Mouse (Mus musculus) kidney, postnatal 14 days (tissue): ENCODE results near the gene Lcat.
A peak's percentile ranks its signal among the peaks of the same experiment; 100 is the strongest.

Source experiments
- DNase-seq: peaks from one replicate; pipeline ENCODE4 v3.0.0; 2022; ENCODE audit warnings: mixed read lengths

Gene Lcat

GRCm38 (mm10) chr8:105942542-105942941, 640 bp downstream of the Lcat start:
- DNase-seq, result no peak

- no peak for DNase-seq
These were observed 1.2 kb downstream of the Lcat start for GRCm38 (mm10) chr8:105942026-105942425.

- peak; percentile 45 for DNase-seq
These were observed 4.9 kb downstream of the Lcat start, which contains the start of gene Psmb10 for GRCm38 (mm10) chr8:105938306-105938669. Gene Psmb10, minus strand, starts transcription at chr8:105938444.

GRCm38 (mm10) chr8:105937496-105938305, 5.5 kb downstream of the Lcat start:
- DNase-seq, result peak; percentile 60

- DNase-seq, result peak; percentile 94
These were observed 6.2 kb downstream of the Lcat start for GRCm38 (mm10) chr8:105936866-105937475.

GRCm38 (mm10) chr8:105935863-105936603, 7.1 kb downstream of the Lcat start:
- DNase-seq, result no peak

DNA sequence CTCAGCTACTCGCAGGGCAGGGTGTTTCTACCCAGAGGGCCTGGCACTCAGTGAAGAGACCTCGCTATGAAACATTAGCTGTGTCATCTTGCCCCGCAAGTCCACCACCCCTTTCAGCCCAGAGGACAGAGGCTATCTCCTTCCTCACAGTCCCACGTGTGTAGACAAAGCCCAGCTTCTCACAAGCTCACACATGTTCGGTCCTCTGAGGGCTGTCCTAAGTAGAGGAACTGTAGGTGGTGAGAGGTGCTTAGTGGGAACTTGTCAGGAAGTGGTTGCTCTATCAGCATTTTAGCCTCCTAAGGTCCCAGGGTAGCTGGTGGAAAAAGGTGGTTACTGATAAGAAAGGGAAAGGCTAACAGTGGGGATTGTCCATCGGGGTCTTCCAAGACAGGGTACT, 8.1 kb downstream of the Lcat start:
- DNase-seq, result no peak

DNA sequence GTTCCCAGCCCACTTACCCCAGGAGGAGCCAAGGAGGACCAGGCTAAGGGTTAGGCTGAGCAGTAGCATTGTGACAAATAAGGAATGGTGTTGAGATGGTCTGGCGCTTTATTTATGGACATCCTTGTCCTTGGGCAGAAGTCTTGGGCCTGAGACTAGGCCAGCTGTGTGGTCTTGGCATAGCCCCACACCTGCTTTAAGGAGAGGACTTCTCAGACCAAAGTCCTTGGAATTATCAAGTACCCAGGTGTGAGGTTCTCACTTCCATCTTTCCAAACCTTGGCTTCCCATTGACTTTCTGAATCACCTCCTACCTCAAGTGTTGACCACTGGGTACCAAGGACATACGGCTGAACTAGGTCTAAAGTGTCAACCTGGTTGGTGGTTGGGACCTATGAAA, 9.4 kb downstream of the Lcat start, which contains the start of gene Ctrl:
Gene Ctrl (minus strand): TSS at position 101 of the 400 bp plus-strand sequence.
- no peak for DNase-seq

DNA sequence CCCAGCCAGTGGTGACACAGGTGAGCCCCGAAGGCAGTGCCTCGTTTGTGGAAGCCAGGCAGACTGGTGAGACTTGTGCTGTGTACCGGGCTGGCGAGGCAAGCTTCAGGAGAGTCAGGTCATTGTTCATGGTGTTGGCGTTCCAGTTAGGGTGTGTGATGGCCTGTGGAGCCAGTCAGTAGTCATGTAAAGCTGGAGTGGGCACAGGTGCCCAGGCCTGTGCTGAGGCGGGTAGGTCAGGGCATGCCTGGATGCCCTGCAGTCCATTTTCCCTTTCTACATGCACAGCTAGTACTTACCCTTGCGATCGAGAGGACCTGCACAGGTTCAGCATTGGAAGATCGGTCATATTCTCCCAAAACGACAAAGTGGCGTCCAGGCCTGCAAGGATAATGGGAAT, 10.7 kb downstream of the Lcat start:
- no peak for DNase-seq

DNA sequence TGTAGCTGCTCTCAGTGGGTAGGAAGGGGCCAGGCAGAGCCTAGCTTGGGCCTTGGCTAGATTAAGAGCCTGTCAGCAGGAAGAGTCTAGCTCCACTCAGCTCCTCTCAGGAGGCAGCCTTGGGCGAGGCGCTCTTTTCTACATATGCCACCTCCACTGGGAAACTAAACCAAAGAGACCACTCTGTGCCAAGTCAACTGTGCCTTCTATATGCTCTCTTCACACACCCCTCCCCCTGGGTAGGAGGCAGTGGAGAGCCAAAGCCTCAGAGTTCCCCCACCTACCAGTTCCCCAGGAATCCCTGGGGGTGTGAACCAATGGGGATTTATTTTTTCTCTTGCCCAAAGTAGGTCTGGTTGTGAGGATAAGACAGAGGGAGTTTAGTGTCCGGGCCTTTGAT, 11.9 kb downstream of the Lcat start:
- no peak for DNase-seq

GRCm38 (mm10) chr8:105930602-105931001, 12.6 kb downstream of the Lcat start:
- peak; percentile 78 for DNase-seq

DNA sequence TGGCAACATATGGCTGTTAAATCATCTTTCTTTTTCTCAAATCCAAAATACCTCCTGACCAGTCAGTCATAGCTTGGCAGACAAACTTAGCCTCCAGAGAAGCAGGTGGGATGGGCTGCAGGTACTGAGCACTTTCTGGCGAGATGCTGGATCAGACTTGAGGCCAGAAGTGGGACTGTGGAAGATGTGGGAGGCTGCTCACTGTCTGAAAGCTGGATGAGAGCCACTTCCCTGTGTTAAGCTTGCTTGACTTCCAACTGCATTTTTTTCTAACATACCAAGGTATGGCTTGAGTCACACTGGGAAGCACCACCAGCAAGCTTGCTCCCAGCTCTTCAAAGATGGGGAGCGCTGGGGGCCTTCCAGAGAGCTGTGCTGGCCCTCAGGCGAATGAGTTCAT, 18.1 kb downstream of the Lcat start:
- DNase-seq, result no peak

DNA sequence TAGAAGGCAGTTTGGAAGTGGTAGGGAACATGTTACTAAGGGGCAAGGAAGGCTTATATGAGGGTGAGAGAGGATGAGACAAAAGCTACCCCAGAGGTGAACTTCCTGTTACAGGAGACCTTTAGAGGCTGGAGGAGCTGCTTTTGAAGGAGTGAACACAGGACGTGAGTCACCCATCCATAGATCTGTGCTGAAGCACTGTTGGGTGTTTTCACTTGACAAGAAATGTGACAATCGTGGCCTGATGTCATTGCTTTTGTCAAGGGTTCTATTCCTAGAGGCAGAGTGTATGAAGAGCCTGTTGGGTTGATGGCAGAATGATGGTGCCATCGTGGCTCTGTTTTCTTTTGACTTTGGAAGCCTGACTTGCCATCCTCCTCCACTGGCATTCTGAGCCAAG, 23.8 kb downstream of the Lcat start:
- DNase-seq, result no peak

DNA sequence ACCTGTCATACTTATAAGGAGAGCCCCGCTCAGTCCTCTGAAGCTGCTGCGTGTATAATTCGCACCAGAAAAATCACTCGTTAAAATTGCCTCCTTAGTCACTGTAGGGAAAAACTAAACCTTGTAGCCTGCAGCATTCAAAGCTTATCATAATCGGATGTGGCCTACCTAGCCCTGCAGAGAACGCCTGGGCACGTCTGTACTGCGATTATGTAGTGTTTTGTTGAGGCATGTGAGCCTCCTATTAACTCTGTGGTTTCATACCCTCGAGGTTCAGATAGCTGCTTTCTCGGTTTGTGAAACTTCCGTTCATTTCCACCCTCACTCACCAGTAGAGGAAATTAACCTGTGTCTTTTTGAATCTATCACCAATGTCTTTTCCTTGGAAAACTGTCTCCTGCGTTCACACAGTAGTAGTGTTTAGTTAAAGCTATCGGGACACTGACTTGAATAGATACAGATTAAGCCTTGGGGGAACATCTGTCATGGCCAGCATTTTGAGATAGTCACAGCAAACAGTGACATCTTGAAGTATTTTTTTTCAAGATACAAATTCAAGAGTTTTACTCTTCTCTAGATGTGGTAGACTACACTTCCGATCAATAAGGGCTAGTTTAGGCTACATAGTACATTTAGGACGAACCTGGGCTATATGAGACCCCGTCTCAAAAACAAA, 42.1 kb downstream of the Lcat start:
- DNase-seq, result no peak

DNA sequence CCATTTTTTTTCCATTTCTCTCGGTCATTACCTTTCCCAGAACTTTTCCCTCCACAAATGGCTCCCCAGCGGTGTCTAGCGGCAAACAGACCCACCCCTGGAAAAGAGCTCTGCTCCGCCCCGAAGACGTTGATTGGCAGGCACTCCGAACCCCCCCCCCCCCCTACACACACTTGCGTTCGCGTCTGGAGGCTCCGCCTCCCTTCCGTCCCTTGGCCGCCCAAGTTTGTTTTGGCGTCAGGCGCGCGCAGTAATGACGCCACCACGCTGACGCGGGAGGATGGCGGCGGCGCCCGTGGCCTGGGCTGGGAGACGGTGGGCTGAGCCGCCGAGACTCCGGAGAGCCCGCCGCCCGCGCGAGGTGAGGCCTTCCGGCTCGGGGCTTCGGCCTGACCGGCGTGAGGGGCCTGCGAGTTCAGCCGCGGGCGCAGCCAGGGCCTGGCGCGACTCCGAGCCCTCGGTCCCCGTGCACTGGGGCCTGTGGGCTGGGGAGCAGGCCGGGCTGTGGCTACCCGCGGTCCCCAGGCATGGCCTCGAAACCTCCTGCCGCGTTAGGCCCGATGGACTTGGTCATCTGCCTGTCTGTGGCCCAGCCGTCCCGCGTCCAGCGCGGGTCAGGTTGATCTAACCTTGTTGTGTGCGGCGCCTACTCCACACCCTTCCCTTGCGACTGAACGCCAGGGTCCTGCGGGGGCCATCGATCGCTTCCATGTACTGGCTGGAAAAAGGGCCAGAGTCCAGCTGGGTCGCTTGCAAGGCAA, 42.8 kb downstream of the Lcat start, which contains the start of gene Pskh1:
Gene Pskh1 (plus strand): TSS at position 262 of the 761 bp plus-strand sequence.
- peak; percentile 96 for DNase-seq

DNA sequence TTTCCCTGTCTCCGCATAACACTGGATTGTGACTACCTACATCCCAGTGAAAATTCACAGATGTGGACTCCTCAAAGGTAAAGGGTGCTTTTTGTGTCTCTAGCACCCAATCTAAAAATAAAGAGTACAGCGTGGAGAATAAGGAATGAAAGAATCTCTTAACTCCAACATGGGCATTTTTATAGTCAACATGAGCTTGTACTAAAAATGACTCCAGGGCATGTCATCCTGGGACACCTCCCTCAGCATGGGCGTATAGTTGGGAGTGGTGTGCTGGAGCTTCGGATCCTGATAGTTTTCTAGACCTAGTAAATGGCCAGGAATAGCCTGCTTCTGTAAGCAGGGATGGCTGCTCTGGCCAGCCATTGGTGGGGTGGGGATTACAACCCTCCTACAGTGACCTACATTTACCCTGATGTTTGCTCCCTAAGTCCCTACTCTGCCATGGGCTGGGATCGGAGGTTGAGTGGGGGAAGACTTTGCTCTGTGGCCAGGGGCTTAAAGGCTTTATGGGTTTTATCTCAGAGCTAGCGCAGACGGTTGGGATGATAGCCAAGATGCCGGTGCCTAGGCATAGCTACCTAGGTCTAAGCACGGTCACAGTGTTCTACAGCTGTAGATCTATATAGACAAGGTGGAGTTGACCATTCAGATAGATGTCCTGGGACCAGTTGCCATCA, 45.2 kb downstream of the Lcat start:
- no peak for DNase-seq

DNA sequence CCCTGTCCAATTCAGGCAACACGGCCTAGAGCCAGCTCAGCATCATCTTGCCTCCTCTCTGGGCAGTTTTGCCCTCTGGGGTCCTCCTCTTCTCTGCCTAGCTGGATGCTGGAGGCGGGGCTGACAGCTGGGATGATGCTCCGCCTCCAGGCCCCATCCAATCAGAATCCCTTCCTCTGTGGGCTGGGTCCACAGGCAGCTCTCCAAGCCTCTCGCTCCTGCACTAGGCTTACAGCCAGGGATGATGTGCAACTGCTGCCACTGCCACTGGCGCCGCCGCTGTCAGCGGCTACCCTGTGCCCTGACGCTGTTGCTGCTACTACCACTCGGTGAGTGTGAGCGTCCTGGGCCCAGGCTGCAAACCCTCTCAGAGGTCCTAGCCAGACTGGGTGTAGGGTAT, 49.8 kb downstream of the Lcat start, which contains the start of gene Nrn1l:
Gene Nrn1l (plus strand): TSS at position 229 of the 400 bp plus-strand sequence.
- peak; percentile 86 for DNase-seq

DNA sequence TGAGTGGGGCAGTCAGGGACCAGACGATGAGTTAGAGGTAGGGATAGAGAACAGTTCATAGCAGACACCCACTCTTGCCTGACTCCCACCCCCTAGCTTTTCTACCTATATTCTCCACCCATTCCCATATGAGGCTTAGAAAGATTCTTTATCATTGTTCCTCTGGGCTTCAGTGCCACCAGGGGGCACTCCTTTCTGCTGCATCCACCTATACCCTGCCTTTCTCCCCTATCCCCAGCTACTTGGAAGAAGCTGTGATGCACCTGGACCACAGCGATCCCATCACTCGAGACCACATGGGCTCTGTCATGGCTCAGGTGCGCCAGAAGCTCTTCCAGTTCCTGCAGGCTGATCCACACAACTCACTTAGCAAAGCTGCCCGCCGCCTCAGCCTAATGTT, 50.8 kb downstream of the Lcat start:
- peak; percentile 37 for DNase-seq

DNA sequence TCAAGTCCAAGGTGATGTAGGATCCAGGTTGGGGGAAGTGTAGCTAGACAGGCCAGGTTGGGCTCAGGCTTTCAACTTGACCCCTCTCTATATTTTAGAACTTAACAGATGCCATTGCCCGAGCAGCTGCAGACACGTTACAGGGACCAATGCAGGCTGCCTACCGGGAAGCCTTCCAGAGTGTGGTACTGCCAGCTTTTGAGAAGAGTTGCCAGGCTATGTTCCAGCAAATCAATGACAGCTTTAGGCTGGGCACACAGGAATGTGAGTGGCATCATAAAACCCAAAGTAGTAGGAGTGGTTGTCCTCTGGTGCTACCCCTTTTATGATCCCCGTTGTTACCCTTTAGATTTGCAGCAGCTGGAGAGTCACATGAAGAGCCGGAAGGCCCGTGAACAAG, 52.3 kb downstream of the Lcat start:
- DNase-seq, result no peak

DNA sequence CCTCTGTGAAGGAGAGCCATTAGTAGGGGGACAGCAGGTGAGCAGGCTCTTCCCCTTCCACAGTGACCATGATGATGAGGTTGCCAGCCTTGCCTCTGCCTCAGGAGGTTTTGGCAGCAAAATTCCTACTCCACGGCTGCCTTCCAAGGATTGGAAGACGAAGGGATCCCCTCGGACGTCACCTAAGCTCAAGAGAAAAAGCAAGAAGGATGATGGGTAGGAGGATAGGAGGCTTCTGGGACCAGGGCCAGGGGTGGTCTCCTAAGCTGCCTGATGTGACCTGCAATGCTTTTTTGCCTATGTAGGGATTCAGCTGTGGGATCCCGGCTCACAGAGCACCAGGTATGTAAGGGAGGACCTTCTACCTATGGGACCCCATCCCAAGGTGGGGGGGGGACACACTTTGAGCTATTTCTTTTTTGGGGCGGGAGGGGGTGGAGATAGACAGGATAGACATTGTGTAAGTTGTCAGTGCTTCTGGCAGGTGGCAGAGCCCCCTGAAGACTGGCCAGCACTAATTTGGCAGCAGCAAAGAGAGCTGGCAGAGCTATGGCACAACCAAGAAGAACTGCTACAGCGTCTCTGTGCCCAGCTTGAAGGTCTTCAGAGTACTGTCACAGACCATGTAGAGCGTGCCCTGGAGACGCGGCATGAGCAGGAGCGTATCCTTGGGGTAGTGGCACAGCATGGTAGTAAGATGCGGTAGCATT, 53.3 kb downstream of the Lcat start:
- DNase-seq, result no peak
